Mouse (Mus musculus) intestine, embryonic 14.5 days (tissue): ENCODE data around the gene Ppp1r12b. TPM values are rescaled to one million over a fixed set of nuclear protein-coding genes. Genes with fewer than 3 reads are reported as not detected.

Experiments
- ATAC-seq: fragments of 200-750 bp; cut with Nextera tagmentation; replicated peaks from 2 replicates; pipeline ENCODE4 v1.8.0; 2017; ENCODE audit warnings: low read depth, moderate number of reproducible peaks, moderate TSS enrichment, moderate library complexity; ENCODE audit not compliant: low FRiP score, low TSS enrichment
- DNase-seq: peaks from one replicate; pipeline ENCODE4 v3.0.0-alpha.2; 2018; ENCODE audit warnings: low spot score
- H3K27ac ChIP-seq: fragments of 300-500 bp; sonication (generic); 2 replicates; pipeline ENCODE4 v1.5.1; 2014; ENCODE audit warnings: low read depth, mild to moderate bottlenecking, control low read depth
- H3K27me3 ChIP-seq: fragments of 300-500 bp; sonication (generic); replicated peaks from 2 replicates; pipeline ENCODE4 v1.6.1; 2014; ENCODE audit warnings: low read length, control low read depth; ENCODE audit not compliant: control insufficient read depth, insufficient read depth
- H3K36me3 ChIP-seq: fragments of 300-500 bp; sonication (generic); 2 replicates; pipeline ENCODE4 v1.6.1; 2014; ENCODE audit warnings: low read length, control low read depth; ENCODE audit not compliant: control insufficient read depth, insufficient read depth
- H3K4me1 ChIP-seq: fragments of 300-500 bp; sonication (generic); replicated peaks from 2 replicates; pipeline ENCODE4 v1.6.1; 2014; ENCODE audit warnings: low read length, control low read depth, mixed read lengths; ENCODE audit not compliant: control insufficient read depth, insufficient read depth
- H3K4me2 ChIP-seq: fragments of 300-500 bp; sonication (generic); 2 replicates; pipeline ENCODE4 v1.6.1; 2014; ENCODE audit warnings: low read length
- H3K4me3 ChIP-seq: fragments of 300-500 bp; sonication (generic); 2 replicates; pipeline ENCODE4 v1.5.1; 2014; ENCODE audit warnings: low read depth, low read length, control low read depth, mixed read lengths
- H3K9ac ChIP-seq: fragments of 300-500 bp; sonication (generic); 2 replicates; pipeline ENCODE4 v1.6.1; 2014; ENCODE audit warnings: mild to moderate bottlenecking, low read length
- H3K9me3 ChIP-seq: fragments of 300-500 bp; sonication (generic); 2 replicates; pipeline ENCODE4 v1.6.1; 2016; ENCODE audit warnings: low read length, control low read depth; ENCODE audit not compliant: control insufficient read depth
- WGBS: fragments of 180-500 bp; shearing (Covaris S2); extraction: QIAGEN DNeasy Blood & Tissue Kit; methylation state at CpG from one replicate; pipeline ENCODE4 v1.1.7; 2014; 5-methylcytosine and 5-hydroxymethylcytosine counted together
- polyA plus RNA-seq: library from polyadenylated mRNA; unstranded; fragments of >200 nt; fragmentation: Nextera tagmentation; extraction: Ambion mirVana; gene quantifications from 2 replicates; pipeline ENCODE4 v1.2.1, GENCODE M21; 2014

Gene Ppp1r12b
- polyA plus RNA-seq, 1 experiment from 2014 or later, result 34.0 TPM

DNA sequence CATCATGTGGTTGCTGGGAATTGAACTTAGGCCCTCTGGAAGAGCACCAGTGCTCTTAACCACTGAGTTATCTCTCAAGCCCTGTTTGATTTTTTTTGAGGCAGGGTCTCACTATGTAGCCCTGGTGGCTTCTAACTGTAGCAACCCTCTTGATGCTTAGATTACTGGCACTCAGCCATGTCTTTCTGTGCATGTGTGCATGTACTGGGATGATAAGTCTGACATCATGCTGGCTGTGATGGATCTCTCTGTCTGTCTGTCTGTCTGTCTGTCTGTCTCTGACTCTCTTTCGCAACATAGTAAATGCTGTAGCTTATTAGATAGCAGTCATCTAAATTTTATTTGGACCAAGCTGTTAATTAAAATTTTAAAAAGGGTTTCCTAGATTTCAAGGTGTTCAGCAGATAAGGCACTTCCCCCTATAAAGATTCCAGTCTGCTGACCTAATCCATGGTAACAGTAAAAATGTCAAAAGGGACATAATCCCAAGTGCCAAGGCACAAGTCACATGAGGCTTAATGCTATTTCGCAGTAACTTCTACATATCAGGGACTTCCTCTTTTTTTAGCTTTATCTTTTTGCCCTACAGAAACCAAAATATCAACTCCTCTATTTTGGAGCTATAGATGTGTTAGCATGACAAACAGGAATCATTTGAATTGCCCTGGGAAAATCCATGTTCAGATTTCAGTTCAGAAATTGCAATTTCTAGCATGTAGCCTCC lies 164.9 kb downstream of the Ppp1r12b start:
- Histone ChIP-seq H3K9ac (no peak overlapping the region), H3K4me2 (no peak overlapping the region), H3K36me3 (no peaks in the 10 kb centered on the region), H3K27ac (no peak overlapping the region), H3K27me3 (no peaks in the 10 kb centered on the region), H3K9me3 (no peaks in the 10 kb centered on the region), H3K4me3 (no peak overlapping the region), H3K4me1 (0 out of 2 replicates have a peak, but pooled peaks cover 6% of the 10 kb centered on the region)
- WGBS, result 79% methylated on average over 2 of the region's 2 CpGs
- ATAC-seq (no peak), DNase-seq (no peak)

- Histone ChIP-seq H3K27ac (no peak overlapping the region), H3K4me3 (no peak overlapping the region), H3K4me1 (peaks cover 19% of the 10 kb centered on the region), H3K27me3 (no peaks in the 10 kb centered on the region), H3K9ac (no peak overlapping the region), H3K9me3 (no peaks in the 10 kb centered on the region), H3K36me3 (no peaks in the 10 kb centered on the region), H3K4me2 (no peak overlapping the region)
- ATAC-seq (no peak), DNase-seq (no peak)
- WGBS, result 55% methylated on average over 7 of the region's 7 CpGs
Measured at GRCm38 (mm10) chr1:134788096-134788495, 167.6 kb downstream of the Ppp1r12b start.

- ATAC-seq (no peak), DNase-seq (no peak)
- 53% methylated on average over 1 of the region's 1 CpGs for WGBS
- Histone ChIP-seq H3K4me3 (no peak overlapping the region), H3K9me3 (no peaks in the 10 kb centered on the region), H3K4me1 (peaks cover 19% of the 10 kb centered on the region), H3K36me3 (0 out of 2 replicates have a peak, but pooled peaks cover 7% of the 10 kb centered on the region), H3K9ac (no peak overlapping the region), H3K4me2 (no peak overlapping the region), H3K27me3 (no peaks in the 10 kb centered on the region), H3K27ac (0 out of 2 replicates have a peak overlapping the region, but pooled peaks have one; percentile 47)
Measured at GRCm38 (mm10) chr1:134784911-134785310, 170.8 kb downstream of the Ppp1r12b start.

GRCm38 (mm10) chr1:134784481-134784880 lies 171.3 kb downstream of the Ppp1r12b start:
- no peaks in the 10 kb centered on the region for H3K27me3 ChIP-seq
- 46% methylated on average over 6 of the region's 6 CpGs for WGBS
- H3K4me3 ChIP-seq, result no peak overlapping the region
- H3K4me1 ChIP-seq, result peaks cover 19% of the 10 kb centered on the region
- H3K4me2 ChIP-seq, result no peak overlapping the region
- peak overlapping the region; percentile 47; the same call in 1 of the 2 replicates for H3K27ac ChIP-seq
- H3K9ac ChIP-seq, result no peak overlapping the region
- no peak for ATAC-seq
- DNase-seq, result no peak
- H3K36me3 ChIP-seq, result 0 out of 2 replicates have a peak, but pooled peaks cover 11% of the 10 kb centered on the region
- no peaks in the 10 kb centered on the region for H3K9me3 ChIP-seq

GRCm38 (mm10) chr1:134783958-134784357 lies 171.8 kb downstream of the Ppp1r12b start:
- Histone ChIP-seq H3K4me3 (no peak overlapping the region), H3K36me3 (0 out of 2 replicates have a peak, but pooled peaks cover 12% of the 10 kb centered on the region), H3K9me3 (no peaks in the 10 kb centered on the region), H3K4me1 (peaks cover 19% of the 10 kb centered on the region), H3K9ac (no peak overlapping the region), H3K27ac (peak overlapping the region; percentile 47; the same call in 1 of the 2 replicates), H3K4me2 (no peak overlapping the region), H3K27me3 (no peaks in the 10 kb centered on the region)
- ATAC-seq (no peak), DNase-seq (no peak)
- WGBS, result 57% methylated on average over 4 of the region's 4 CpGs

GRCm38 (mm10) chr1:134782797-134783196 lies 172.9 kb downstream of the Ppp1r12b start:
- no peaks in the 10 kb centered on the region for H3K27me3 ChIP-seq
- no peak overlapping the region for H3K27ac ChIP-seq
- no peaks in the 10 kb centered on the region for H3K9me3 ChIP-seq
- no peak overlapping the region for H3K9ac ChIP-seq
- ATAC-seq (no peak), DNase-seq (no peak)
- peaks cover 19% of the 10 kb centered on the region for H3K4me1 ChIP-seq
- 0 out of 2 replicates have a peak, but pooled peaks cover 17% of the 10 kb centered on the region for H3K36me3 ChIP-seq
- H3K4me2 ChIP-seq, result no peak overlapping the region
- H3K4me3 ChIP-seq, result no peak overlapping the region
- 80% methylated on average over 5 of the region's 5 CpGs for WGBS

DNA sequence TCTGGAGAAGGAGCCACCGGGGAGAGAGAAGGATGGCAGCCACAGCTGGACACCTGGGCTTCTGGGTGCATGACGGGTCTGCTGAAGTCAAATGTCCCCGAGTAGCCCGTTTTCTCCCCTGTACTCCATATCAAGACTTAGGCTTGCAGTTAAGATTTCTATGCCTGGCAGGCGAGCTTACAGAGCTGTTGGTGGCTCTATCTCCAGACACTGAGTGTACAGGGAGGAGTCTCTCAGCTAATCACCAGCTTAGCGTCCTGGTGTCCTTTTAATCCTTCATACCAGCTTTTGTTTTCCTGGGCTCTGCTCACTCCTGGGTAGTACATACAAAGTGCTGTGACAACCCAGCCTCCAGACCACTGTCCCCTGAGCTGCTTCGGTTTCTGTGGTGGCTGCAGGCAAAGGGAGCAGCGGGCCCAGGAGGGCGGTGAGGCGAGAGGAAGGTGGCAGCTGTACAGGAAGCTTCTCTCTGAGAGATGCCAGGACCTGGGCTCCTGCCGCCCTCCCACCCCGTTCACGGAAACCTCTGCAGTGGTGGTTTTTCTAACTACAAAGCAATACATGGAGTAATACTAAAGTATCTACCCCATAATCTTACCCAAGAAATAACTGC lies 177.7 kb downstream of the Ppp1r12b start:
- Histone ChIP-seq H3K27ac (0 out of 2 replicates have a peak overlapping the region, but pooled peaks have one; percentile 27), H3K4me1 (peaks cover 36% of the 10 kb centered on the region), H3K4me2 (no peak overlapping the region), H3K9me3 (no peaks in the 10 kb centered on the region), H3K9ac (no peak overlapping the region), H3K36me3 (peaks cover 44% of the 10 kb centered on the region), H3K27me3 (no peaks in the 10 kb centered on the region), H3K4me3 (no peak overlapping the region)
- no peak for ATAC-seq
- WGBS, result 68% methylated on average over 13 of the region's 13 CpGs
- no peak for DNase-seq

DNA sequence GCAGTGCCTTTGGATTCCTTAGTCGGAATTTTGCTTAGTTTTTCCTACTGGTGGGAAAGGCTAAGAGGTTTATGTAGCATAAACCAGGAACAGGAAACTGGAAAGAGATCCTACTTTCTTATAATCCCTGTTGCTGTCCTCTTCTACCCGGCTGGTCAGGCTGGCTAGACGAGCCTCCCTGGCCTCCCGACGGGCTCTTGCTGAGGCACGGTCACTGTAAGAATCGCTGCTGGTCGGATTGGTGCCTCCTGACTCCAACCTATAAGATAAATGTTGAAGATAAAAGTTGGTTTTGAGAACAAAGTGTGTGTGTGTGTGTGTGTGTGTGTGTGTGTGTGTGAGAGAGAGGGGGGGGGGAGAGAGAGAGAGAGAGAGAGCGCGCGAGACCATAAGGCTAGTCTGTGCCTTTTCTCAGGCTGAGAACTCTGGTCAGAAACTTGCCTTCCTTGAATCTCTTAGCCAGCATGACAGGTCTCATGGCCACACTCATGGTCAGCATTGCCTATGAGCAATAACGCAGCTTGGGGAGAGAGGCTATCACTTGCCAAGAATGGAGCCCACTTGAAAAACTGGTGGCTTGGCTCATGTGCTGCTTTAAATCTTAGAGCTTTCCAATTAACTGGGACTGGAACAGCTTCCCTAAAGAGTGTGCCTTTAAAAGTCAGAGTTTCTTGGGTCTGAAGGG lies 178.4 kb downstream of the Ppp1r12b start:
- Histone ChIP-seq H3K9me3 (no peaks in the 10 kb centered on the region), H3K4me2 (no peak overlapping the region), H3K4me1 (peaks cover 38% of the 10 kb centered on the region), H3K4me3 (no peak overlapping the region), H3K9ac (no peak overlapping the region), H3K27ac (peak overlapping the region; percentile 38; the same call in 1 of the 2 replicates), H3K36me3 (peaks cover 48% of the 10 kb centered on the region), H3K27me3 (no peaks in the 10 kb centered on the region)
- ATAC-seq, result no peak
- DNase-seq, result no peak
- whole genome bisulfite sequencing, result 71% methylated on average over 12 of the region's 12 CpGs
